Mouse (Mus musculus): ENCODE data around the gene Tmem127.

DNA sequence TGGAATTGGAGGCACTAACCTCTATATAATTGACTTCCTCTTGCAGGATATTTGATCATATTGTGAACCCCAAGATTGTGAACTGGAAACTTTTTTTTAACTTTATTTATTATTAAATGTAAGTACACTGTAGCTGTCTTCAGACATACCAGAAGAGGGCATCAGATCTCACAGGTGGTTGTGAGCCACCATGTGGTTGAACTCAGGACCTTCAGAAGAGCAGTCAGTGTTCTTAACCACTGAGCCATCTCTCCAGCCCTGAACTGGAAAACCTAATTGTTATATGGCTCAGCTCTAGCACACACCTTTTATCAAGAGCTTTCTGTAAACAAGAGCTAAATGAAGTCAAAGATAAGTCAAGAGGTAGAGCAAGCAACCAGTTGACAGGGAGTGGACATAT is 58.4 kb downstream of the Tmem127 start:
- TF ChIP-seq CTCF (IDR thresholded peaks at IDR 0.05; ENCODE audit: insufficient read depth, low read length) (no peak), POLR2A (IDR thresholded peaks at IDR 0.05; ENCODE audit: borderline replicate concordance, extremely low read depth, low read depth, low read length) (no peak)
